9 mouse cellular contexts compared by ENCODE assay signal in the genomic region with DNA sequence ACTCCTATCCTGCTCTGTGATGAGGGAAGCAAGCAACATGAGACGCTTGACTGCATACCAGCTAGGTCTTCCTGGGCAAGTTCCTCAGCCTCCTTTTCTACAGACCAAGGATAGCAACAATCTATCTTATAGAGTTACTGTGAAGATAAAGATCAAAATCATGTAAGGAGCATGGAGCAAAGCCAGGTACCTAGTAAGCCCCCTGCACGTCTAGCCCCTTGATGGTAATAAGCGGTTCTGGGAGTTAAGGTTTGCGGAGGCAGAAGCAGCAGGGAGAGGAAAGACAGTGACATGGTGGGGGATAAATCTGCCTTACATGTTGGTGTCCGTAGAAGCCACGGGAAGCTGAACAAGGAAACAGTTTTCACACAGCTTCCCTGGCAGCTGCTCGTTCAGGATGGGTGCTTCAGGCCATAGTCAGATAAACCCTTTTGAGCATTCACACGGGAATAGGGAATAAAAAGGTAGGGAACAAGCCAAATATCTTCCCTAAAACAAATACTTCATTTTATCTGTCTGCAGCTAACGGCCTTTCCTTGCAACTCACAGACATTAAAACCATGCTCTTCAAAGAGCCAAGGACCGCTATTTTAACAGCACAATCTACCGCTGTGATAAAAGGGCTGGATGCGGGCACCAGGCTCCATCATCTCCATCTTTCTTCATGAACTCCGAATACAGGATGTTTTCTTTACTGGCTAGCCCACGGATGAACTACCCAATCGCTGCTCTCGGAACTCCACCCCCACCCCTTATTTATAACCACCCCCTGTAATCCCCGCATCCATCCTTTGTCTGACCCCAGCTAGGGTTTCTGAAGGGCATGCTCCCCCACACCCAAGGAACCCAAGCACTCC. TPM values are rescaled to one million over a fixed set of nuclear protein-coding genes. Genes with fewer than 3 reads are reported as not detected.
DNase-seq lines count a peak whose midpoint lies in the region; ATAC-seq and TF ChIP-seq lines count a peak whose summit lies in the region.
"Had no signal": no experiment of that assay in that cellular context is flagged by ENCODE, and none has a peak within 500 bp of the region (broad histone marks: within the 10 kb centered on the region; RNA-seq: fewer than 3 reads in every experiment).

No protein-coding gene starts in this region.

- peak overlapping the region; percentile 12; the same call in 1 of the 2 replicates for H3K9ac ChIP-seq in kidney, embryonic 15.5 days
- H3K9ac ChIP-seq in embryonic facial prominence, embryonic 11.5 days (replicated peaks; ENCODE audit: low read length), result peak overlapping the region; percentile 46
- H3K9ac ChIP-seq in hindbrain, embryonic 14.5 days, result peak overlapping the region; percentile 75
- H3K9ac ChIP-seq in midbrain, postnatal 0 days (replicated peaks; ENCODE audit: low read length, poor library complexity, severe bottlenecking), result peak overlapping the region; percentile 74

- ATAC-seq in kidney, embryonic 15.5 days (replicated peaks; ENCODE audit: low FRiP score), result peak; percentile 70
- peak; percentile 83 for ATAC-seq in embryonic facial prominence, embryonic 11.5 days (replicated peaks; ENCODE audit: insufficient number of reproducible peaks, low FRiP score, low TSS enrichment, low read depth)
- peak; percentile 94 for ATAC-seq in hindbrain, embryonic 14.5 days (ENCODE audit: low FRiP score)
- ATAC-seq in midbrain, postnatal 0 days (ENCODE audit: low FRiP score), result peak; percentile 92

- no peak for TF ChIP-seq CTCF in midbrain, postnatal 0 days (IDR thresholded peaks at IDR 0.05)

- intact Hi-C loops in left cerebral cortex, postnatal 10 days (cut with DNase I), result loop anchor here (5.0 kb wide), 1 partner anchor 336 kb away; no protein-coding TSS in a partner anchor

- WGBS in kidney, embryonic 15.5 days, result 12% methylated on average over 17 of the region's 17 CpGs
- WGBS in embryonic facial prominence, embryonic 11.5 days, result 19% methylated on average over 17 of the region's 17 CpGs
- WGBS in hindbrain, embryonic 14.5 days, result 5% methylated on average over 17 of the region's 17 CpGs
- 4% methylated on average over 17 of the region's 17 CpGs for WGBS in midbrain, postnatal 0 days

- peak overlapping the region; percentile 65 for H3K4me2 ChIP-seq in kidney, embryonic 15.5 days
- H3K4me2 ChIP-seq in embryonic facial prominence, embryonic 11.5 days (ENCODE audit: low read depth, low read length), result peak overlapping the region; percentile 50
- peak overlapping the region; percentile 82 for H3K4me2 ChIP-seq in hindbrain, embryonic 14.5 days (replicated peaks)
- peak overlapping the region; percentile 61 for H3K4me2 ChIP-seq in midbrain, postnatal 0 days (ENCODE audit: low read depth, low read length, poor library complexity, severe bottlenecking)

- H3K27me3 ChIP-seq in kidney, embryonic 15.5 days, result no peaks in the 10 kb centered on the region
- no peaks in the 10 kb centered on the region for H3K27me3 ChIP-seq in embryonic facial prominence, embryonic 11.5 days (ENCODE audit: control insufficient read depth, insufficient read depth, low read length)
- no peaks in the 10 kb centered on the region for H3K27me3 ChIP-seq in hindbrain, embryonic 14.5 days (ENCODE audit: control insufficient read depth, insufficient read depth, low read length)
- no peaks in the 10 kb centered on the region for H3K27me3 ChIP-seq in midbrain, postnatal 0 days (ENCODE audit: insufficient read depth, low read length)

- H3K27ac ChIP-seq in kidney, embryonic 15.5 days, result no peak overlapping the region
- no peak overlapping the region for H3K27ac ChIP-seq in embryonic facial prominence, embryonic 11.5 days (replicated peaks; ENCODE audit: low read depth, low read length)
- H3K27ac ChIP-seq in hindbrain, embryonic 14.5 days, result peak overlapping the region; percentile 93
- H3K27ac ChIP-seq in midbrain, postnatal 0 days (ENCODE audit: low read depth, low read length), result peak overlapping the region; percentile 96

- DNase-seq in kidney, adult 9 months, result no peak
- DNase-seq in embryonic facial prominence, embryonic 11.5 days (ENCODE audit: low spot score), result no peak
- DNase-seq in hindbrain, embryonic 14.5 days (ENCODE audit: low spot score), result peak; percentile 31
- peak; percentile 85 for DNase-seq in midbrain, postnatal 0 days (ENCODE audit: low spot score)
- no peak for DNase-seq in left cerebral cortex, postnatal 10 days (ENCODE audit: extremely low spot score in 1 of 2, low spot score in 2 of 2)
- no peak for DNase-seq in kidney, adult 18-20 months
- DNase-seq in T-cell, adult 2 months (ENCODE audit: low spot score), result no peak

- peaks cover 19% of the 10 kb centered on the region for H3K36me3 ChIP-seq in kidney, embryonic 15.5 days
- H3K36me3 ChIP-seq in embryonic facial prominence, embryonic 11.5 days (replicated peaks; ENCODE audit: control insufficient read depth, insufficient read depth, low read depth, low read length), result no peaks in the 10 kb centered on the region
- peaks cover 4% of the 10 kb centered on the region; the same call in 1 of the 2 replicates for H3K36me3 ChIP-seq in hindbrain, embryonic 14.5 days (replicated peaks; ENCODE audit: control insufficient read depth, insufficient read depth)
- H3K36me3 ChIP-seq in midbrain, postnatal 0 days (ENCODE audit: insufficient read depth, low read length), result no peaks in the 10 kb centered on the region

- peaks cover 16% of the 10 kb centered on the region for H3K4me1 ChIP-seq in kidney, embryonic 15.5 days
- H3K4me1 ChIP-seq in embryonic facial prominence, embryonic 11.5 days (ENCODE audit: control insufficient read depth, insufficient read depth, low read length), result no peaks in the 10 kb centered on the region; the same call in 1 of the 2 replicates
- peaks cover 33% of the 10 kb centered on the region for H3K4me1 ChIP-seq in hindbrain, embryonic 14.5 days (replicated peaks; ENCODE audit: control insufficient read depth, insufficient read depth, low read length)
- peaks cover 23% of the 10 kb centered on the region for H3K4me1 ChIP-seq in midbrain, postnatal 0 days (ENCODE audit: insufficient read depth, low read length)

- H3K4me3 ChIP-seq in kidney, embryonic 15.5 days (replicated peaks), result peak overlapping the region; percentile 40
- peak overlapping the region; percentile 32 for H3K4me3 ChIP-seq in embryonic facial prominence, embryonic 11.5 days (ENCODE audit: low read depth, low read length)
- peak overlapping the region; percentile 44 for H3K4me3 ChIP-seq in hindbrain, embryonic 14.5 days (replicated peaks; ENCODE audit: low read length)
- peak overlapping the region; percentile 56 for H3K4me3 ChIP-seq in midbrain, postnatal 0 days (ENCODE audit: low read depth, low read length)

- H3K9me3 ChIP-seq in kidney, embryonic 15.5 days (replicated peaks), result no peaks in the 10 kb centered on the region
- H3K9me3 ChIP-seq in embryonic facial prominence, embryonic 11.5 days (replicated peaks; ENCODE audit: control insufficient read depth, low read length), result no peaks in the 10 kb centered on the region
- H3K9me3 ChIP-seq in hindbrain, embryonic 14.5 days (ENCODE audit: control insufficient read depth, low read length), result no peaks in the 10 kb centered on the region
- no peaks in the 10 kb centered on the region for H3K9me3 ChIP-seq in midbrain, postnatal 0 days (ENCODE audit: low read length)

RNA-seq across cellular contexts. Expression of gene Scg5, which starts 0.6 kb away (rescaled TPM):
- polyA plus RNA-seq in kidney, embryonic 15.5 days (2015; fragmentation: Nextera tagmentation; extraction: Ambion mirVana), result 5.2 and 8.6 TPM in 2 replicates
- 11.1 and 15.7 TPM in 2 replicates for polyA plus RNA-seq in embryonic facial prominence, embryonic 11.5 days (2014; fragmentation: Nextera tagmentation; extraction: Ambion mirVana)
- 240 and 244 TPM in 2 replicates for polyA plus RNA-seq in hindbrain, embryonic 14.5 days (2014; fragmentation: Nextera tagmentation; extraction: Ambion mirVana)
- 234 and 270 TPM in 2 replicates for total RNA-seq in midbrain, postnatal 0 days (2014; rRNA removed)
- 406 and 419 TPM in 2 replicates for polyA plus RNA-seq in midbrain, postnatal 0 days (2015; fragmentation: Nextera tagmentation; extraction: Ambion mirVana)
- total RNA-seq in left cerebral cortex, postnatal 10 days (2021), result 100 to 1,000 TPM; 372 to 397 TPM
- total RNA-seq: hematopoietic stem cell, adult 5-6 weeks had no signal

RNA-seq across cellular contexts. Expression of gene Arhgap11a, which starts 20.1 kb away (rescaled TPM):
- polyA plus RNA-seq in kidney, embryonic 15.5 days (2015; fragmentation: Nextera tagmentation; extraction: Ambion mirVana), result 29.0 and 29.9 TPM in 2 replicates
- 6.3 and 7.9 TPM in 2 replicates for polyA plus RNA-seq in embryonic facial prominence, embryonic 11.5 days (2014; fragmentation: Nextera tagmentation; extraction: Ambion mirVana)
- 1.1 TPM in 2 replicates for polyA plus RNA-seq in hindbrain, embryonic 14.5 days (2014; fragmentation: Nextera tagmentation; extraction: Ambion mirVana)
- total RNA-seq in midbrain, postnatal 0 days (2014; rRNA removed), result 1.2 and 1.3 TPM in 2 replicates
- polyA plus RNA-seq in midbrain, postnatal 0 days (2015; fragmentation: Nextera tagmentation; extraction: Ambion mirVana), result 2.0 and 2.2 TPM in 2 replicates
- 1 to 10 TPM; 4.7 to 4.8 TPM for total RNA-seq in left cerebral cortex, postnatal 10 days (2021)

Comparison
In these comparisons a context has a peak if more than half of its experiments do, and no peak if none do; other contexts are left out.
1. H3K27ac ChIP-seq: peak in hindbrain, embryonic 14.5 days (single experiment) and midbrain, postnatal 0 days (single experiment); none in kidney, embryonic 15.5 days (single experiment) and embryonic facial prominence, embryonic 11.5 days (single experiment).
2. H3K9ac ChIP-seq: peak in every context shown above with its lines; median percentile 75 in hindbrain, embryonic 14.5 days; 74 in midbrain, postnatal 0 days; 46 in embryonic facial prominence, embryonic 11.5 days; 12 in kidney, embryonic 15.5 days.
3. DNase-seq: peak in hindbrain, embryonic 14.5 days (single experiment) and midbrain, postnatal 0 days (single experiment); none in kidney, adult 9 months (single experiment), embryonic facial prominence, embryonic 11.5 days (single experiment), left cerebral cortex, postnatal 10 days (0 of 2), kidney, adult 18-20 months (single experiment) and T-cell, adult 2 months (single experiment).
4. RNA of gene Scg5, which starts 0.6 kb away (polyA plus RNA-seq): 406 to 419 TPM in midbrain, postnatal 0 days and 240 to 244 TPM in hindbrain, embryonic 14.5 days; 11.1 to 15.7 TPM in embryonic facial prominence, embryonic 11.5 days and 5.2 to 8.6 TPM in kidney, embryonic 15.5 days; every median in the first group is over 10 times any median in the second.
5. Peak in every context shown above with its lines, with median percentiles within 50 percentile points of each other: ATAC-seq, H3K4me2 ChIP-seq and H3K4me3 ChIP-seq.